Mouse (Mus musculus) liver, embryonic 15.5 days (tissue): ENCODE measurements around the gene Tgm1. TPM values are rescaled to one million over a fixed set of nuclear protein-coding genes. Genes with fewer than 3 reads are reported as not detected.

ENCODE experiments used
- ATAC-seq: fragments of 200-750 bp; cut with Nextera tagmentation; 2 replicates; pipeline ENCODE4 v1.8.0; 2017; ENCODE audit warnings: moderate number of reproducible peaks, mild to moderate bottlenecking, moderate library complexity; ENCODE audit not compliant: insufficient read depth
- H3K27ac ChIP-seq: fragments of 300-500 bp; sonication (generic); replicated peaks from 2 replicates; pipeline ENCODE4 v1.5.1; 2015; ENCODE audit warnings: mild to moderate bottlenecking, inconsistent platforms
- H3K27me3 ChIP-seq: fragments of 300-500 bp; sonication (generic); 2 replicates; pipeline ENCODE4 v1.6.1; 2015; ENCODE audit warnings: mild to moderate bottlenecking, inconsistent platforms
- H3K36me3 ChIP-seq: fragments of 300-500 bp; sonication (generic); replicated peaks from 2 replicates; pipeline ENCODE4 v1.6.1; 2015; ENCODE audit warnings: moderate library complexity, mild to moderate bottlenecking, inconsistent platforms
- H3K4me1 ChIP-seq: fragments of 300-500 bp; sonication (generic); replicated peaks from 2 replicates; pipeline ENCODE4 v1.6.1; 2015; ENCODE audit warnings: inconsistent platforms
- H3K4me2 ChIP-seq: fragments of 300-500 bp; sonication (generic); 2 replicates; pipeline ENCODE4 v1.6.1; 2015; ENCODE audit warnings: moderate library complexity, mild to moderate bottlenecking, inconsistent platforms
- H3K4me3 ChIP-seq: fragments of 300-500 bp; sonication (generic); replicated peaks from 2 replicates; pipeline ENCODE4 v1.5.1; 2015; ENCODE audit warnings: mild to moderate bottlenecking, inconsistent platforms
- H3K9ac ChIP-seq: fragments of 300-500 bp; sonication (generic); 2 replicates; pipeline ENCODE4 v1.6.1; 2015; ENCODE audit warnings: moderate library complexity, mild to moderate bottlenecking, inconsistent platforms
- H3K9me3 ChIP-seq: fragments of 300-500 bp; sonication (generic); replicated peaks from 2 replicates; pipeline ENCODE4 v1.6.1; 2016; ENCODE audit warnings: inconsistent platforms
- WGBS: fragments of 180-500 bp; shearing (Covaris S2); methylation state at CpG from one replicate; pipeline ENCODE4 v1.1.7; 2015; ENCODE audit warnings: mixed read lengths; ENCODE audit not compliant: insufficient replicate concordance; 5-methylcytosine and 5-hydroxymethylcytosine counted together
- polyA plus RNA-seq: library from polyadenylated mRNA; unstranded; fragments of >200 nt; fragmentation: Nextera tagmentation; extraction: Ambion mirVana; gene quantifications from 2 replicates; pipeline ENCODE4 v1.2.1, GENCODE M21; 2015

Gene Tgm1
- polyA plus RNA-seq, 1 experiment from 2014 or later: 2.9 TPM

DNA sequence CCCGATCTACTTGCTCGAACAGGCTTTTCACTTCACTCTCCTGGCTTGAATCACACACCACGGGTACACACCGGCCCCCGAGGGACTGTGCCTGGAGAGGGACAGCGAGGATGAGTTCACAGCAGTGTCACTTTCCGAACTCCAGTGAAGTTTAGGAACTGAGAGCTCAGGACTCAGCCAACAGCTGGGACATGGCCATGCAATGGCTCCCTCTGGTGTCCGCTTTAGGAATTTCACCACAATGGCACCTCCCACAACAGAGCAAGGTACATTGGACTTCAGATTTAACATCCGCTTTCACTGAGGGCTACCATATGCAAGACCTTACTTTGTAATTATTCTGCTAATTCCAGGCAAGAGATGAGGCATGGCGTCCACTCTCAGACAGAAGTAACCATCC, 30.0 kb upstream of the Tgm1 start:
- Histone ChIP-seq H3K4me1 (peaks cover 41% of the 10 kb centered on the region), H3K9ac (no peak overlapping the region), H3K27ac (0 out of 2 replicates have a peak overlapping the region, but pooled peaks have one; percentile 0), H3K9me3 (no peaks in the 10 kb centered on the region), H3K36me3 (peaks cover 22% of the 10 kb centered on the region; the same call in 1 of the 2 replicates), H3K27me3 (no peaks in the 10 kb centered on the region), H3K4me2 (peak overlapping the region; percentile 90), H3K4me3 (no peak overlapping the region)
- 17% methylated on average over 10 of the region's 10 CpGs for WGBS
- peak; percentile 40 for ATAC-seq

- H3K9me3 ChIP-seq: no peaks in the 10 kb centered on the region
- H3K9ac ChIP-seq: no peak overlapping the region
- H3K27ac ChIP-seq: no peak overlapping the region
- H3K4me2 ChIP-seq: no peak overlapping the region
- no peaks in the 10 kb centered on the region for H3K4me1 ChIP-seq
- H3K4me3 ChIP-seq: no peak overlapping the region
- peaks cover 14% of the 10 kb centered on the region; the same call in 1 of the 2 replicates for H3K36me3 ChIP-seq
- ATAC-seq: no peak
- H3K27me3 ChIP-seq: no peaks in the 10 kb centered on the region; the same call in 1 of the 2 replicates
- 67% methylated on average over 9 of the region's 9 CpGs for WGBS
These were observed 23.5 kb upstream of the Tgm1 start for GRCm38 (mm10) chr14:55737086-55737687.

DNA sequence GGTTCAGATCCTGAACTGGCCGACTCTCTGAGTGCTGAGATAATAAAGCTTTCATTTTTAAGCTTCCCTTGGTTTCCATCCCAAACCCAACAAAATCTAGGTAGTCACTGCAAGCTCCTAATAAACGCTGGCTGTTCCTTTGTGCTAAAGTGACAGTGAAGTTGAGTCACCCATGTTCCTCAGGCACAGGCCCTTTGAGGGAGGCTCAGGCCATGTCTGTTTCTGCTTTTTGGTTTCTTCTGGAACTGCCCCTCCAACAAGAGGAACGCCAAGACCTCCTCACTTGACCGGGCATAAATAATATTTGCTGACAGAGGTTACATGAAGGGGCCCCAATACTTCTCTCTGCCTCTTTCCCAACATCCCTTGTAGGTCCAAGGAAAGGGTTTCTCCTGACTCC, 22.0 kb upstream of the Tgm1 start:
- Histone ChIP-seq H3K4me2 (no peak overlapping the region), H3K27ac (no peak overlapping the region), H3K9me3 (no peaks in the 10 kb centered on the region), H3K4me3 (no peak overlapping the region), H3K4me1 (no peaks in the 10 kb centered on the region), H3K36me3 (peaks cover 14% of the 10 kb centered on the region; the same call in 1 of the 2 replicates), H3K27me3 (no peaks in the 10 kb centered on the region; the same call in 1 of the 2 replicates), H3K9ac (no peak overlapping the region)
- 52% methylated on average over 4 of the region's 4 CpGs for WGBS
- no peak for ATAC-seq

- H3K36me3 ChIP-seq: peaks cover 13% of the 10 kb centered on the region; the same call in 1 of the 2 replicates
- peaks cover 1% of the 10 kb centered on the region; the same call in 1 of the 2 replicates for H3K27me3 ChIP-seq
- no peaks in the 10 kb centered on the region for H3K9me3 ChIP-seq
- H3K27ac ChIP-seq: no peak overlapping the region
- ATAC-seq: no peak
- no peaks in the 10 kb centered on the region for H3K4me1 ChIP-seq
- H3K9ac ChIP-seq: no peak overlapping the region
- H3K4me3 ChIP-seq: no peak overlapping the region
- H3K4me2 ChIP-seq: no peak overlapping the region
- WGBS: 58% methylated on average over 3 of the region's 3 CpGs
These were observed 21.6 kb upstream of the Tgm1 start for GRCm38 (mm10) chr14:55735334-55735733.

DNA sequence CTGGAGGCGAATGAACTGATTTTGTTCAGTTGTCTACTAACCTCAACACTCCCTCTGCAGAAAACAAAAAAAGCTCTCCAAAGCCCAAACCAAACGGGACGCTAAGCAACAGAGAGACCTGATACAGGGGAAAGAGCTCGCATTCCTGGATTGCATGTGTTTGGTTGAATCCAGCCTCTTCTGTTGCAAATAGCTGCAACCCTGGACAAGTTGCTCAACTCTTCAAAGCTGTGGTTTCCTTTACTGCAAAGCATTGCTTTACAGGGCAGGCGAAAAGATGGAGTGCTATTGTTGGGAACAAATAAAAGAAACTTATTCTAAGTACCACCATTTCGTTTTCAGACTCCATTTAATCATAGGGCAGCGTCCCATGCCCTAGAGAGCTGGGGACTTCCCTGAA, 21.1 kb upstream of the Tgm1 start:
- WGBS: 57% methylated on average over 7 of the region's 7 CpGs
- ATAC-seq: no peak
- H3K9me3 ChIP-seq: no peaks in the 10 kb centered on the region
- no peak overlapping the region for H3K9ac ChIP-seq
- H3K4me1 ChIP-seq: no peaks in the 10 kb centered on the region
- H3K27ac ChIP-seq: no peak overlapping the region
- H3K36me3 ChIP-seq: peaks cover 9% of the 10 kb centered on the region; the same call in 1 of the 2 replicates
- H3K4me2 ChIP-seq: no peak overlapping the region
- H3K27me3 ChIP-seq: peaks cover 6% of the 10 kb centered on the region; the same call in 1 of the 2 replicates
- no peak overlapping the region for H3K4me3 ChIP-seq

- WGBS: 56% methylated on average over 10 of the region's 10 CpGs
- Histone ChIP-seq H3K4me1 (peaks cover 2% of the 10 kb centered on the region; the same call in 1 of the 2 replicates), H3K9ac (no peak overlapping the region), H3K36me3 (peaks cover under 1% of the 10 kb centered on the region; the same call in 1 of the 2 replicates), H3K9me3 (no peaks in the 10 kb centered on the region), H3K4me2 (no peak overlapping the region), H3K4me3 (no peak overlapping the region), H3K27me3 (peaks cover 7% of the 10 kb centered on the region; the same call in 1 of the 2 replicates), H3K27ac (no peak overlapping the region)
- no peak for ATAC-seq
These were observed 20.2 kb upstream of the Tgm1 start for GRCm38 (mm10) chr14:55733889-55734288.

- Histone ChIP-seq H3K36me3 (no peaks in the 10 kb centered on the region), H3K9ac (no peak overlapping the region), H3K9me3 (no peaks in the 10 kb centered on the region), H3K27ac (no peak overlapping the region), H3K27me3 (peaks cover 7% of the 10 kb centered on the region; the same call in 1 of the 2 replicates), H3K4me2 (no peak overlapping the region), H3K4me1 (peaks cover 8% of the 10 kb centered on the region), H3K4me3 (no peak overlapping the region)
- ATAC-seq: no peak
- 54% methylated on average over 7 of the region's 7 CpGs for WGBS
These were observed 16.9 kb upstream of the Tgm1 start for GRCm38 (mm10) chr14:55730531-55731032.

- peaks cover 7% of the 10 kb centered on the region; the same call in 1 of the 2 replicates for H3K27me3 ChIP-seq
- H3K4me1 ChIP-seq: peaks cover 13% of the 10 kb centered on the region
- no peak overlapping the region for H3K4me3 ChIP-seq
- H3K36me3 ChIP-seq: no peaks in the 10 kb centered on the region
- H3K27ac ChIP-seq: no peak overlapping the region
- no peak overlapping the region for H3K9ac ChIP-seq
- H3K4me2 ChIP-seq: no peak overlapping the region
- WGBS: 64% methylated on average over 7 of the region's 7 CpGs
- no peak for ATAC-seq
- no peaks in the 10 kb centered on the region for H3K9me3 ChIP-seq
These were observed 16.4 kb upstream of the Tgm1 start for GRCm38 (mm10) chr14:55730116-55730515.

DNA sequence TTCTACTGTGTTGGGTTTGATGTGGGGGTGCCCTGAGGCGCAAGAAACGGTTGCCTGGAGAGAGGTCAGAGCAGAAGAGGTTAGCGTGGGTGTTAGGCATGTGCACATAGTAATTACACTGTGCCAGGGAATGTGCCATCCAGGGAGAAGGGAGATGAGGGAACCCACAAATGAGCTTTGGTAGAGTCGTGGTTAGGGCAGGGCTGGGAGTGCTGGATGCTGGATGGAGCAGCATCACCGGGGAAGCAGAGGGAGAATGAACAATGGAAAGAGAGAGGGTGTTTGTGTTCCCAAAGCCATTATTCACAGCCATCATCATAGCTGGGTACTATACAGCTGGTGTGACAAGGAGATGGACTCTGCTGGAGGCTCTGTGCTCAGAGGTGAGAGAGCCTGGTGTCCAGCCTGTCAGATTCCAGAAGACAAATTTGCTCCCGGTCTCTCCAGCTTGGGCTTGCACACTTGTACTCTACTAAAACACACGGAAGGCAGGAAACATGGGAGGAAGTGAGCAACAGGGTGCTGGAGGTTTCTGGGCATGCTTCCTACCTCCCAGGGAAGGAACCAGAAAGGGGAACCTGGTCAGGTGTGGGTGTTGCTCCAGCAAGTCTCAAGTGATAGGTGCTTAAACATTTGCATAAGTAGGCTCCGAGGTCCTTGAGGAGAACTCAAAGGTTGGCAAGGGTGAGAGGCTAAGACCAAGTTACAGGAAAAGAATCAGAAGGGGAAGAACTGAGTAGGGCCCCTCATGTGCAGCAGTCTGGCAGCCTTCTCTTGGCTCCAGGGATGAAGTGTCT, 14.4 kb upstream of the Tgm1 start:
- WGBS: 43% methylated on average over 8 of the region's 8 CpGs

DNA sequence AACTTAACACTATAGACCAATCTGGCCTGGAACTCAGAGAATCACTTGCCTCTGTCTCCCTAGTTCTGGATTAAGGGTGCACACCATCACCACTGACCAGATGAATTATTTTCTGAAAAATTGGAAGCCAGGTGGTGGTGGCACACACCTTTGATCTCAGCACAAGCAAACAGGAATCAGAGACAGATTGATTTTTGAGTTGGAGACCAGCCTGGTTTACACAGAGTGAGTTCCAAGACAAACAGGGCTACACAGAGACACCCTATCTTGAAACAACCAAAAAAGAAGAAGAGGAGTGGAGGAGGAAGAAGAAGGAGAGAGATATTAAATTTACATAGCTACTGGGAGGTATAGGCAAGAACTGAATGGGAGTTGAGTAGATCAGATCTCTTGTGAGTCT, 12.5 kb upstream of the Tgm1 start:
- Histone ChIP-seq H3K4me2 (no peak overlapping the region), H3K9ac (no peak overlapping the region), H3K27ac (no peak overlapping the region), H3K4me1 (peaks cover 50% of the 10 kb centered on the region), H3K27me3 (peaks cover 7% of the 10 kb centered on the region; the same call in 1 of the 2 replicates), H3K9me3 (no peaks in the 10 kb centered on the region), H3K36me3 (no peaks in the 10 kb centered on the region), H3K4me3 (no peak overlapping the region)
- ATAC-seq: no peak

More for the DNA sequence above, 14.4 kb upstream of the Tgm1 start:
- H3K4me1 ChIP-seq: peaks cover 31% of the 10 kb centered on the region
- no peak overlapping the region for H3K4me2 ChIP-seq
- H3K27me3 ChIP-seq: peaks cover 7% of the 10 kb centered on the region; the same call in 1 of the 2 replicates
- no peaks in the 10 kb centered on the region for H3K9me3 ChIP-seq
- no peak overlapping the region for H3K27ac ChIP-seq
- ATAC-seq: no peak
- no peak overlapping the region for H3K9ac ChIP-seq
- H3K4me3 ChIP-seq: no peak overlapping the region
- no peaks in the 10 kb centered on the region for H3K36me3 ChIP-seq

DNA sequence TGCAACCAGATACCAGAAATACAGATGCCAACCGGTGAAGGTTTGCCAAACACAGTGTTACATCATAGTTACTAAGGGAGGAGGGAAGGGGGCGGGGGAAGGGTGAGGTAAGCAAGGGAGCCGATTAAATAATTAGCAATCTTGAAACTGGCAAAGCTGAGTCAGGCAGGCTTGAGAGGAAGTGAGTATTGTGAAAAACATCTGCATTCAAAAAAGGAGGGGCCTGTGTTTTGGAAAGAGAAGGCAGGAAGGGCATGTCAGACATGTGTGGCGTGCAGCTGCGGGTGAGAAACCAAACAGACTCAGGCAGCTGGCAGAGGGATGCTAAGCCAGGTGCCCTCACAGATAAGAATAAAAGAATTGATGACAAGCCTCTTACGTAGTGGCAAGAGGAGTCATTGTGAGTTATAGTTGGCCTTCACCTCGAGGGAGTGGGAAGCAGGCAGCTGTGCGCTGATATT, 10.7 kb upstream of the Tgm1 start:
- H3K4me2 ChIP-seq: peak overlapping the region; percentile 25
- H3K27me3 ChIP-seq: no peaks in the 10 kb centered on the region; the same call in 1 of the 2 replicates
- peaks cover 58% of the 10 kb centered on the region for H3K4me1 ChIP-seq
- ATAC-seq: no peak
- 21% methylated on average over 8 of the region's 8 CpGs for WGBS
- H3K27ac ChIP-seq: 0 out of 2 replicates have a peak overlapping the region, but pooled peaks have one; percentile 14
- H3K9me3 ChIP-seq: no peaks in the 10 kb centered on the region
- no peak overlapping the region for H3K4me3 ChIP-seq
- no peak overlapping the region for H3K9ac ChIP-seq
- H3K36me3 ChIP-seq: no peaks in the 10 kb centered on the region
